Mouse (Mus musculus) bone marrow, adult 2 months (tissue): ENCODE measurements around the gene Tmem52b. TPM values are rescaled to one million over a fixed set of nuclear protein-coding genes. Genes with fewer than 3 reads are reported as not detected.

Source experiments
- H3K27ac ChIP-seq: fragments of 200-500 bp; 2 replicates; pipeline ENCODE4 v1.5.1; 2012; ENCODE audit warnings: low read depth, mild to moderate bottlenecking, control low read depth, inconsistent platforms, low read length; ENCODE audit not compliant: control insufficient read depth, poor library complexity, insufficient read depth
- H3K4me1 ChIP-seq: fragments of 200-500 bp; 2 replicates; pipeline ENCODE4 v1.6.1; 2011; ENCODE audit warnings: low read length; ENCODE audit not compliant: control insufficient read depth, insufficient read depth
- H3K4me3 ChIP-seq: fragments of 200-500 bp; replicated peaks from 2 replicates; pipeline ENCODE3; 2011; ENCODE audit warnings: mild to moderate bottlenecking, low read depth, low read length, control low read depth; ENCODE audit not compliant: control insufficient read depth
- CTCF ChIP-seq: fragments of 200-500 bp; IDR thresholded peaks from 2 replicates; pipeline ENCODE4 v1.5.1; 2011; ENCODE audit warnings: low read length, control low read depth; ENCODE audit not compliant: control insufficient read depth, insufficient read depth
- POLR2A ChIP-seq: fragments of 200-500 bp; IDR thresholded peaks from 2 replicates; pipeline ENCODE4 v1.6.1; 2011; ENCODE audit warnings: low read depth, mild to moderate bottlenecking, control low read depth, low read length, borderline replicate concordance; ENCODE audit not compliant: control insufficient read depth
- WGBS: fragments of 180-500 bp; shearing (Covaris S2); methylation state at CpG from one replicate; pipeline ENCODE4 v1.1.7; 2018; 5-methylcytosine and 5-hydroxymethylcytosine counted together
- polyA plus RNA-seq: library from polyadenylated mRNA; stranded (reverse); fragments of >200 nt; gene quantifications from 2 replicates; pipeline ENCODE4 v1.2.4, GENCODE M21; 2011; ENCODE audit warnings: low replicate concordance; ENCODE audit not compliant: missing spikeins, insufficient read depth, insufficient read length

The Tmem52b gene
- polyA plus RNA-seq, 1 experiment = not detected

GRCm38 (mm10) chr6:129538555-129538954 lies 26.2 kb downstream of the Tmem52b start:
- WGBS = 83% methylated on average over 6 of the region's 6 CpGs
- H3K4me3 ChIP-seq = no peak overlapping the region
- H3K4me1 ChIP-seq = peaks cover 2% of the 10 kb centered on the region; the same call in 1 of the 2 replicates
- no peak overlapping the region for H3K27ac ChIP-seq
- TF ChIP-seq POLR2A = no peak
- no peak for TF ChIP-seq CTCF

- 89% methylated on average over 9 of the region's 9 CpGs for WGBS
- no peaks in the 10 kb centered on the region for H3K4me1 ChIP-seq
Measured at GRCm38 (mm10) chr6:129541931-129542330, 29.6 kb downstream of the Tmem52b start.

GRCm38 (mm10) chr6:129542540-129542939 lies 30.2 kb downstream of the Tmem52b start:
- Histone ChIP-seq H3K4me3 (no peak overlapping the region), H3K27ac (no peak overlapping the region), H3K4me1 (no peaks in the 10 kb centered on the region)
- TF ChIP-seq CTCF = no peak
- TF ChIP-seq POLR2A = no peak
- WGBS = 82% methylated on average over 3 of the region's 3 CpGs

More at GRCm38 (mm10) chr6:129541931-129542330, 29.6 kb downstream of the Tmem52b start:
- no peak for TF ChIP-seq POLR2A
- TF ChIP-seq CTCF = no peak
- Histone ChIP-seq H3K4me3 (no peak overlapping the region), H3K27ac (no peak overlapping the region)

- 78% methylated on average over 6 of the region's 6 CpGs for WGBS
- Histone ChIP-seq H3K4me3 (no peak overlapping the region), H3K27ac (no peak overlapping the region), H3K4me1 (no peaks in the 10 kb centered on the region; the same call in 1 of the 2 replicates)
- TF ChIP-seq POLR2A (no peak), CTCF (peak; percentile 39)
Measured at GRCm38 (mm10) chr6:129543709-129544606, 31.6 kb downstream of the Tmem52b start.

- 82% methylated on average over 2 of the region's 2 CpGs for WGBS
- TF ChIP-seq CTCF = no peak; the same call in 1 of the 2 replicates
- TF ChIP-seq POLR2A = no peak
- no peaks in the 10 kb centered on the region; the same call in 1 of the 2 replicates for H3K4me1 ChIP-seq
- no peak overlapping the region for H3K4me3 ChIP-seq
- no peak overlapping the region for H3K27ac ChIP-seq
Measured at GRCm38 (mm10) chr6:129547277-129547676, 34.9 kb downstream of the Tmem52b start.

- Histone ChIP-seq H3K4me1 (no peaks in the 10 kb centered on the region; the same call in 1 of the 2 replicates), H3K27ac (no peak overlapping the region), H3K4me3 (no peak overlapping the region)
- no peak for TF ChIP-seq CTCF
- no peak for TF ChIP-seq POLR2A
- WGBS = 8% methylated on average over 3 of the region's 3 CpGs
Measured at GRCm38 (mm10) chr6:129548009-129548408, 35.7 kb downstream of the Tmem52b start.

- H3K27ac ChIP-seq = no peak overlapping the region
Measured at GRCm38 (mm10) chr6:129557298-129558023, 45.1 kb downstream of the Tmem52b start.

GRCm38 (mm10) chr6:129558946-129559640 lies 46.7 kb downstream of the Tmem52b start:
- WGBS = 6% methylated on average over 12 of the region's 12 CpGs
- TF ChIP-seq CTCF (peak; percentile 95), POLR2A (no peak)
- H3K4me1 ChIP-seq = no peaks in the 10 kb centered on the region
- no peak overlapping the region for H3K27ac ChIP-seq
- no peak overlapping the region for H3K4me3 ChIP-seq

More at GRCm38 (mm10) chr6:129557298-129558023, 45.1 kb downstream of the Tmem52b start:
- Histone ChIP-seq H3K4me1 (no peaks in the 10 kb centered on the region), H3K4me3 (no peak overlapping the region)
- TF ChIP-seq CTCF (no peak), POLR2A (no peak)
